Mouse (Mus musculus) gastrocnemius, postnatal 4 days (tissue): ENCODE data around the gene Tanc1. TPM values are rescaled to one million over a fixed set of nuclear protein-coding genes. Genes with fewer than 3 reads are reported as not detected.

Experiments
- DNase-seq, 2 experiments: peaks; one replicate each; pipeline ENCODE4 v3.0.0; 2021 to 2022; ENCODE audit warnings: low spot score in 2 of 2, mixed read lengths in 2 of 2
- total RNA-seq, 2 experiments: library from RNA; stranded (reverse); gene quantifications; 2 replicates each; pipeline ENCODE4 v1.2.3; 2021

Gene Tanc1
- total RNA-seq, 2 experiments from 2014 or later = 19.0 to 20.9 TPM

DNA sequence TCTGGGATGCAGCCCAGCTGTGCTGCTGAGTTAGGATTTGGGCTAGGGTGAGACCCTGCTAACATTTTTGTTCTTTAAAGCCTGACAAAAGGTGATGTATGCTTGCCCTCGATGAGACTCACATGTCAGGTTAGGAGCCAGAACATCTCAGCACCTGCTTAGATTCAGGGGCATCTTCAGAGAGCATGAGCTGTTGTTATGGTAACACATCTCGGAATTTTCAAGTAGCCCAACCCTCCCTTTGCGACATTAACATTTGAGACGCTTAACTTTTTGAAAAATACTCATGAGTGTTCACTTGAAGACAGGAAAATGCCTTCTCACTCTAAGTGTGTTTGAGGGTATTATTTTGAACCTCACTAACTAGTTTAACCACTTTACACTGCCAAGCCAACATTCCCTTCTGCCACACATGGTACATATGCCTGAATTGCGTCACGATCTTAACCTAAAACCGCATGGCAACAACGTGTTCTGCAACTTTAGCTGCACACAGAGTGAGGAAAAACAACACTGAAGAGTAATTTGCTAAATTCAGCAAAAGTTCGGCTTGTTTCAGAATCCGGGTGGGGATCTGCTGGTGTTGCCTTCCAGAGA, 67.7 kb downstream of the Tanc1 start:
- no peak for DNase-seq

DNA sequence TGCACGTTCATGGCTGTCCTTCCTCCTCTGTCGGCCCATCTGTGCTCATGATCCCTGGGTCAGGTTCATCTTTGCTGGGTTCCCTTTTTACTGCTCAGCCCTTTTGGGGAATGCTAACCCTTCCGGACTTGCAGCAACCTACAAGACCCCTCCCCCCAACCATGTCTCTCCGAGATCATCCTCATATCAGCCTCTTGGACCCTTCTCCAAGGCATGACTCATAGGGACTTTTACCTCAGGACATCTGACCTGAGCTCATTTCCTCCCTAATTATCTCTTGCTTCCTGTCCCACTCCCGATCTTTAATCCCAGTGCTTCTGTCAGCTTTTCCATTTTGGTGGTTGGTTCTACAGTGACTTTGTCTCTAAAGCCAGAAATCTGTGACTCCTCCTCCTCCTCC, 68.9 kb downstream of the Tanc1 start:
- no peak for DNase-seq

DNA sequence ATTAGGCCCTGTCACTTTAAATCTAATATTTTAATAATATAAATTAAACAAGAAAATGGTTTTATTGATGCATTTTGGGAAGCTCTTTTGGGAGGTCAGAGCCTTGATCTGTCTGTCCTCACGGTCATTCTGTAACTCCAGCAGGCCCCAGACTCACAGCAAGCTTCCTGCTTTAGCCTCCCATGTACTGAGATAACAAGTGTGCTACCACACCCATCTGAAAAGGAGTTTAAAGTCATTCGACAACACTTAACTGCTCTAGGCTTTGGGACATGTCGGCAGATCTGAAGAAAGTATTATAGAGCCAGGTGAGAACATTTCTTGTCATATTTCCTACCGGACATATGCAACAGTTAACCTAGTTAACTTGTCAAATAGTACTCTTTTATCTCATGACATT, 69.3 kb downstream of the Tanc1 start:
- no peak for DNase-seq

DNA sequence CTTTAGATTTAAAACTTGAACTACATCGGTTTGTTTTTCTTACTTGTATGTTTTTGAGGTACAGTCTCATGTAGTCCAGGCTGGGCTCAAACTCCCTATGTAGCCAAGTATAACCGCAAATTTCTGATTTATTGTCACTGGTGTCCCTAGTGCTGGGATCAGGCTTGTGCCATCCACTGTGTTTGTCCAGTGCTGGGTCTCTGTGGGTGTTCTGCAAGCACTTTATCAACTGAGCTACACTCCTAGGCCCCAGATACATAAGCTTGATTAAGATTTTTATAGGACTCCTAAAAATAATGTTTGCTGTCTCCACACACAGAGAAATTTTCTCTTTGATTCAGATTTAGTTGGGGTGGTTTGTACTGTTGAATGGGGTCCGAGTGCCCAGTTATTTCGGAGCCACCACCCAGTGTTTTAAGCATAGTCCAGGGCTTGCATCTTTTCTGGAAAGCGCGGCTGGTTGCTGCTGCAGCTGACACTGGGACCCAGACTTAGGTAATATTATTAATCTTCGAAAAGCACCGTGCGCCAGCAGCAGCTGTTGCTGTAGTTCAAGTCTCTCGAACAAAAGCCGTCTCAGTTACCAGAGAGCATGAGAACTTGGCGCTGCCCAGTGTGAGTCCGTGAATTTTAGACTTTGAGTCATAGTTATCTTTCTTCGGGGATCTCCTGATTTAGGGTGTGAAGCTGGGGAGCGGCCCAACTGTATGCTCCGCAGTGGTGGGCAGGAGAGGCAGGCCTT, 73.2 kb downstream of the Tanc1 start:
- DNase-seq = peak in 1 of 2 experiments; percentile 41

DNA sequence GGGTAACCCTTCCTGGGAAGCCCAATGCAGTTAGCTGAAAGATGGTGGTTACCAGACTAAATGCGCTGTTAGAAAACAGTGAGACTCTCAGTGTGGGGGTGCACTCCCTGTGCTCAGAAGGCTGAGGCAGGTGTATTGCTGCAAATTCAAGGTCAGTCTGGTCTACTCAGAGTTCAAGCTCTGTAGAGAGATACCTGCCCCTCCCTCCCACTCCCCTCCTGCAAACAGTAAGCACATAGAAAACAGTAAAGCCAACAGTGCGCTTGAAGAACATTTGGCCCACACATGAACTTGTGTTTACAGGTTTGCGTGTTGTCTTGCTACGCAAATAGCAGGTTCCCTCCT, 73.7 kb downstream of the Tanc1 start:
- no peak for DNase-seq

DNA sequence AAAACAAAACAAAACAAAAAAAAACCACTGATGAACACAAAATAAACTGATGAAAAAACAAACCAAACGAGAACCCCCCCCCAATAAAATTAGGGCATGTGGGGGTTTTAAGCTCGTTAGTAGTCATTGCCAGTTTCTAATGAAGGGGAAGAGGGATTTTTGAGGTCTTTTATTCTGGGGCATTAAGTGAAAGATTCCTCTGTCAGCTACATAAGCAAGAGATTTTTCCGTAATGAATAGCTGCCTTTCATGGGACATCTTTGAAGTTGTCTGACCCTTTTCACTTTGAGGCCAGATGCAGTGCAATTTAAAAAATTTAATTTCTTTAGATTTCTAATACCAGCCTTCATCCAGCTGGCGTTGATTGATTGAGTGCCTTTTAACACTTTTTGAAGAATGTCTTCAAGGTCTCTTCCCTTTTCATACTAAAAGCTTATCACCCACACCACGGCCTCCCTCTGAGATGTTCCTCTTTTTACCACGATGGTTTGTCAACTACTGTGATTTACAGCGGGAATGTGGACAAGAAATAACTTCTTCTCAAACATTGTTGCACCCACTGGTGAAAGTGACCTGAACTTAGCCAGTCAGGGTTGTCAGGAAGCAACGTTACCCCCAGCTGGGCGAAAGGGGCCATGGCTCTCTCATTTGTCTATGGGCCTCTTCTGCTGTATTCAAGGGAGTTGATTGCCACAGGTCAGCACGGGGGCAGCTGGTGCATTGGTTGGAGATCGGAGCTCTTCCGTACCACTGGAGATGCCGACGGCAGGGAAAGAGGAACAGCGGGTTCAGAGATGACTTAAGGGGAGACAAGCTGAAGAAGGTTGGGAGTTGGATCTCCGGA, 76.6 kb downstream of the Tanc1 start:
- DNase-seq = no peak

DNA sequence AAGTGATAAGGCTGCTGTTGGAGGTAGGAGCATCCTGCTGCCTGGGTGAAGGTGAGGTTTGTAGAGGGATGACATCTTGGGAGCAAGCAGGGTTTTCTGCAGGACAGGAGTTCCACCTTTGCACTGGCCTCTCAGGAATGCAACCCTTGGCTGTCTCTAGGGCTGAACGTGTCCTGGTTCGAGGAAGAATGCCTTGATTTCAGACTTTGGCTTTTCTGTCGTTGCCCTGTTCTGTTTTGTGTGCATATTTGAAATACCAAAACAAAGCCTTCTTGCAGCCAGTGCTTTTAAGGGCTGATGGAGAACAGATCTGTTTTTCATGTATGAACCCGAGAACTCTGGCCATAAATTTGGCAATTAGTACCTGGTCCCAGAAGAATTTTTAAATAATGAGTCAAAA, 79.3 kb downstream of the Tanc1 start:
- no peak for DNase-seq

DNA sequence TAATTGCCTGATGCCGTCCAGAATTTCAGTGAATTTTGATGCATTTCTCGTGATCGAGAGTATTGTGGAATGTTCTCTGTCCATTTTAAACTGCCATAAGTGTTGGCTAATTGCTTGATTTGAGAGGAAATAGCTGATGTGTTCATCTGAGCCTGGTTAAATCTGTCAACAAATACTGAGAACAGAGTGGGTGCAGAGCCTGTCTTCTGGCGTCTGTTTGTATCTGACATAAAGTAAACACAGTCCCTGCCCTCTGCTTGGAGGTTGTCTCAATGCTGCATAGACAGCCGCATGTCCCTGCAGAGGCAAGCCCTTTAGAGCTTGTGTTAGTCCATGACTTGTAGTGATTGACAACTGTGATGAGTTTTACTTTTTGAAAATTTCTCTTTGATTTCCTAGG, 81.6 kb downstream of the Tanc1 start:
- no peak for DNase-seq

DNA sequence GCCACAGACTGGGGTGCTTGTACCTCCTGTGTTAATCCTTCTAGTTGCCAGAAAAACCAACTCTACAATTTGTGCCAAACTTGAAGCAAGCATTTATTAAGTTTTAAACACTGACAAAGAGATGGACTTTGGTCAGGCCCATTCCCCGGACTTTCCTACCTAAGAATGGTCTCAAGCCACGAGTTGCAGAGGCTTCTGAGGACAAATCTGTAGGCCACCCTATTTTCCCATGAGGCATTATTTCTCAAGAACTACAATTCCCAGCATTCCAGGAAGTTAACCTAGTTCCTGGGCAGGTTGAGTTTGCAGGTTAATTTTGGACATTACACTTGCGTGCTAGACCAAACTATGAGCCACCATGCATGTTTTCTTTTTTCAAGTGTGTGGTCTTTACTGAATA, 85.3 kb downstream of the Tanc1 start:
- DNase-seq = no peak

DNA sequence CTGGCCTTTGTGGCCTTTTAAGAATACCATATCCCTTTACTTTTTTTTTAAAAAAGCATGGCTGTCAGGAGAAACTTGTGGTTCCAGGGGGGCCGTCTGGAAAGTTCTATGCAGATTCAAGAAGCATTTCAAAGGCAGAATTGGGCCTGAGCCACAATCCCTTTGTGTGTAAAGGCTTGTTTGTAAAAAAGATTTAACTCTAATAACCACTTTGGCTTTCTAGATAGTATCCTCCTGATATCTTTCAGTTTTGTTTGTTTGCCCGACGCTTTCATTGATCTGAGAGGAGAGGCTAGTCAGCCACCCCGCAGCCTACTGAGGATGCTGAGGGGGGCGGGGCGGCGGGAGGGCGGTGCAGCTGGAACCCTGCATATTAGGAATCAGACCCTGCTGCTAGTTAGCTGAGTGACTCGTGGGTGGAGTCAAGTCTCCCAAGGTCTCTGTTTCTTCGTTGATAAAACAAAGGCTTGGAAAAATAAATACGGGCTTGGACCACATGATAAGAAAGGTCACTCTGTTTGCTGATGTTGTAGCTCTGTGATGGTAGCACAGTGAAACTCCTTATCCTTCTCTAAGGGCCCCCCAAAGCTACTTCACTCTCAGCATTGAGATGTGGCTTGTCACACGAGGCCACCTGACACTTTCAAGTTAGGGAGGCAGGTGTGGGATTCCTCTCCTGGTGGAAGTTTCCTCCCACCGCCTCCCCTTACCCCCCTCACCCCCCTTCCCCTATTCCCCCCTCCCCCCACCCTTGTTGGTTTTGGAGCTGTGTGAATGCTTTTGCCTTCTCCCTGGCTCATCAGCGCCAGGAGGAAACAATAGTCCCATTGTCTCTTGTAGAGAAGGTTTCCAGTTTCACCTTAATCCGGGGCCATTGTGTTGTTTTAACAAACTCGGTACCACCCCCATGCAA, 86.1 kb downstream of the Tanc1 start:
- DNase-seq = no peak

DNA sequence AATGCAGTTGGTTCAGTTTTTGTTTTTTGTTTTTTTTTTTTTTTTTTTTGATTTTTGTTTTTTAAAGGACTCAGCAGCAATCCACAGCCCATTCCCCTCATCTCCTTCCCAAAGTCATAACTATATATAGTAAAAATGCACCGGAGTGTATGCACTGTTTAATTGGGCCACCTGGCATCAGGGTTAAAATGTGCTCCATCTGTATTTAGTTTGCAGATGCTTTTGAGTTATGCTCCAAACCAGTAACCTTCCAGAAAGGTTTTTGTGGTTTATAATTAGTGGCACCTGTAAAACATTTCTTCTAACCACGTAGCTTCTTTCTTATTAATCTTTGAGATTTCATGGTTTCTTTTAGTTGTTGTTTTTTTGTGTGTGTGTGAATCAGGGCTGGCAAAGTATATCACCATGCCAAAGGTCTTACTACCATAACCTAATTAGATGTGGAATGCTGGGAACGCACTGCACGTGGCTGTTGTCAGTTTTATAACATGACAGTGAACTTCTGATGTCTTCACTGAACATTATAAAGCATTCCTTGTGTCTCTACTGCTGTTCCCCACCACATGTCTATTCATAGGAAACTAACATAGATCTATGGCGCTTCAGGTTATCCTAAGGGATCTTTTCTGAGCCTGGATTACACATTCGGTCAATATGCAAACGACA, 86.9 kb downstream of the Tanc1 start:
- no peak for DNase-seq

DNA sequence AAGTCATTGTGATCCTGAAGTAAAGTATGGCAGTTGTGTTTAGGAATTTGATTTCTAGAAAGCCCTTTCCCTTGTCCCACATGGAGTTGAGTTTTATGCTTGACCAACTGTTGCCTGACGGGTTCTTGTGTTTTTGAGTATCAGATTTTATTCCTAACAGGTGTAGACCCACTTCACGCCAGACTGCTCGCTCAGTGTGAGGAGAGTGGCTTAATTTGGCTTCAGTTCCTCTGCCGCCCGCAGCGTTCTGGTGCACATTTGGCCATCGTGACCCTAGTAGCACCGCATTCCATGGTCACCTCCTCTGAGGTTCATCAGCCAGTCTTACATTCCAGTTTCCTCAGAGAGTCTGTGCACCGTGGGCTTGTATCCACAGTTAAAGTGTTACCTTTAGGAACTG, 88.1 kb downstream of the Tanc1 start:
- DNase-seq = no peak

DNA sequence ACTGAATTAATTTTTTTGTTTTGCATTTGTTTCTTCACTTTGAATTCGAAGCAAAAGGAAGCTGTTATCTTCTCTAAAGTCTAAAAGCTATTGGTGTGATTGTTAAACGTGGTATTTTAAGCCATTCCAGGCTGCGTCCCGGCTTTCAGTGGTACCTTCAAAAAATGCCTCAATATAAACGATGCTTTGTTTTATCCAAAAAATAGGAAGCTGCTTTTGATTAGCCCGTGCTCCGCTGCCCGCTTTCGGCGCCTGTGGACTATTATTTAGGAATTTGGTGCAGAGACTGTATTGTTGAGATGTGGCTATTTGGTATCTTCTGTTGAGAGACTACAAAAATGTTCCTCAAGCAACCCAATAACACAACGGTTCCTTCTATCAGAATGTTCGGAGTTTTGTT, 93.4 kb downstream of the Tanc1 start:
- no peak for DNase-seq

DNA sequence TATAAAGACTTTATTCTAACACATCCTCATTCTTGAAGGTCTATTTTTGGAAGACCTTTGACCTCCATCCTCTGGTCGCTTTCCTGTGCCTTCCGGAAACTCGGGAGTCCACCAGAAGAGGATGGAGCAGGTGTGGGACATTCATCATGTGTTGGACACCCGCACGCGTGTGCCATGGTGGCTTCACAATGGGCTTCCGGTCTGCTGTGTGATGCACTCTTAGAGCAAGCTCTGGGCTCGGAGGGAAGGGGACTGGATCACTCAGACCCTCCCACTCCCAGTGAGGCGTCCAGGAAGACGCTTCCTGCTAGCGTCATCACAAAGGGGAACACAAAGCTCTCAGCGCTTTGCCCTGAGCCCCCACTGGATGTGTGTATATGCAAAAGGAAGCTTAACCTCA, 95.0 kb downstream of the Tanc1 start:
- no peak for DNase-seq

DNA sequence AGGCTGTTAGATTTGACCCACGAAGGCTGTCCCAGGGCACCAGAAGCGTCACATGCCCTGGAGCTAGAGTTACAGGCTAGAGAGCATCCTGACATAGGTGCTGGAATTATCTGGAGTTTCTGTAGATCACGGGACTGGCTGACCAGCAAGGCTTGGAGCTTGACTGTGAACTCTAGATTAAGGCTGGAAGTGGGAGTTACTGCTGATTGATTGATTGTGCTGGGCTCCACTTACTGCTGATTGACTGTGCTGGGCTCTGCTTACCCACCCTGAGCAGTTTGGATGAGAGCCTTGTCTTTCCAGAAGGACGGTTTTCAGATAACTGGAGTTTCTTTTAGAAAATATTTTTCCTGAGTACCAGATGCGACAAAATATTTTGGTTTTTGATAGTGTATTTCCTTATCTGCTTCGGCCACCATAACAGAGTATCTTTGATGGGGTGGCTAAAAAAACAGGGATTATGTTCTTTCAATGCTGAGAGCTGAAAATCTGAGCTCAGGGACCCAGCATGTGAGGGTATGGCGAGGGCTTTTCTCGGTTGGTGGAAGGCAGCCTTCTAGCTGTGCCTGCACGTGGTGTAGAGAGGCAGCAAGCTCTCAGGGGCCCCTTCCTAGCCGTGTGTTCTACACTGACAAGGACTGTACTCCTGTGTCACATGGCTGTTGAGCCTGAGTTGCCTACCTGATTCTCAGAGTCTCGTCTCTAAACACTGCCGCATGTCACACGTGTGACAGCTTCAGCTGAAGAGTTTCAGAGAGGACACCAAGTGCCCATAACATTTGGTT, 96.3 kb downstream of the Tanc1 start:
- DNase-seq = no peak

DNA sequence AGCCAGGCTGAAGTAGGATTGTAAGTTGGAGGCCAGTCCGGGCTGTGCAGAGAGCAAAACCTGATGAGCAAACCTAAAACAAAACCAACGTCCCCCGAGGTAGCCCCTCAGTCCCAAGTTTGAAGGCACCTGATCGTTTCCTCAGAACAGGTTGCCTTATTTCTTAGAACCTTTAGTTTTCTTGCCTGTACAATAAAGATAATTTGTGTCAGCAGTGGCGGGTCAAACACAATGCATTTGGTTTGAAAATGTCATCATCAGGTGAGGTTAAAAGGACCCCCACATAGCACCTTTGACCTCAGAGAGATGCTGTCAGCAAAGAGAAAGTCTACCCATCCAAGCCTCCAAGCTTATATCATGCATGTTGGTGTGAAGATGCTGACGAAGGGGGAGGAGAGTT, 98.9 kb downstream of the Tanc1 start:
- no peak for DNase-seq

DNA sequence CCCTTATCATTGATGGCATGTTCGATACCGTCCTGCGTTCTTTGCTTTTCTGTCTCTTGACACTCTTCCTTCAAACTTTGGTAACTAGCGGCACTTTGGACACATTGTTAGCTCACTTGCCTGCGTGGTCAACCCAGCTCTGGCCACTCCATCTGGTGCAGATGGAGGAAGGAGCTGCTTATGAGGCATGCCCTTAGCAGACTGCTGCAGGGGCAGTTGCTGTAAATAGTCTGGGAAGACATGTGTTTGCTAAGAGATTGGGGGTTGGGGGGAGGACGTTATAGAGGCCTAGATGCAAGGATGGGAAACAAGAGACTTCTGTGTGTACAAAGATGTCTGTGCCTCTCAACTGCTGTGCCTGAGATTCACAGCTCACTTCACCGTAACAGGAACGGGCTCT, 100.2 kb downstream of the Tanc1 start:
- no peak for DNase-seq

DNA sequence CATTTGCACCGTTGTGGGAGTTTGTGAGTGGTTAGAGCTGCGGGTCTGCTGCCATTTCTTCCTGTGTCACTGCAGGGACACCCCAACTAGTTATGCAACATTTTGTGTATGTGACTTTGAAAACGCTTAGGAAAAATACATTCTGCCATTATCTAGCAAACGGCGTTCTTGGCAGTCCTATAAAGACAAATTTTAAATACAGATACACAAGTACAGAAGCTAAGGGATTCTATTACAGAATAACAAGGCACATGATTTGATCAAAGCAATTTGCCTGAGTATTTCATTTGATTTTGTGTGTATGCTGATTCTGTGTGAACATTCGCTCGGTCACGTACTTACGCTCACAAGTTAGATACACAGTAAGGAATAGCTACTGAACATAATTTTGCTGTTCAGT, 100.6 kb downstream of the Tanc1 start:
- DNase-seq = no peak

DNA sequence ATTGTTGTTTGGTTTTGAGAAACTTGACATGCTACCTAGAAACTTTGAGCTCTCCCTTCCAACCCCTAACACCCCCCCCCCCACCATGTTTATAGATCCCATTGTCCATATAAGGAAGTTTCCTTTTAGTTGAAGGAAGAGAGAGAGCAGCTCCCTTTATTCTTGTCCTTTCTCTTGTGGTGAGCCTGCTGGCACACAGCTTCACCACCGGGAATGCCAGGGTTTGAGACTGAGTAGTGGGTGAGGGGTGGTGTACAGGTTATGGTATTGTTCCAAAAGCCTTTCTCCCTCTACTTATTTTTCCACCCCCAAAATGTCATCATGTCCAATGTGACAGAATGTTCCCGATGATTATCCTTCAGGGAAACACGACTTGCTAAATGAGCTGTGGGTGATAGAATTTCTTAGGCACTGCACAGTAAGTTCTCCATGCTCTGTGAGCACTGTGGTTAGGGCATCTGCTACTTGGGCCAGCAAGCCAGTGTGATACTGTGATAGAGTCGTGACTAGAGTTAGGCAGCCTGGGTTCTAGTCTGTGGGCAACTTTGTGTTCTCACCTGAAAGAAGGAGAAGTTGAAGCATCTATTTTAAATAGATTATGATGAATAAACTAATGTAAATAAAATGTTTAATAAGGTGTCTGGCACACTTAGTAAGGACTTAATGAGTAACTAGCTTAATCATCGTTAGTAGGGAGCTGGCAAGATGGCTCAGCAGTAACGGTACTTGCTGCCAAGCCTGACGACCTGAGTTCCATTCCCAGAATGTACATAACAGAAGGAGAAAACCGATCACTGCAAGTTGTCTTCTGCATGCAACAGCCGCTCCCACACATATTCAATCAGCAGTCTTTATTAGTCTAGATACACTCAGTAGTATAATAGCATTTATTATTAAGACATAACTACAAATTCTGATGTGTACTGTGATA, 102.0 kb downstream of the Tanc1 start:
- no peak for DNase-seq
